Mouse (Mus musculus): ENCODE results near the gene Scamp2. TPM values are rescaled to one million over a fixed set of nuclear protein-coding genes. Genes with fewer than 3 reads are reported as not detected.
A peak's percentile ranks its signal among the peaks of the same experiment; 100 is the strongest.

The Scamp2 gene
- polyA plus RNA-seq, 1 experiment from 2014 or later, result 44.1 TPM

- no peaks in the 10 kb centered on the region for H3K9me3 ChIP-seq (replicated peaks; ENCODE audit: control insufficient read depth, low read length, poor library complexity, severe bottlenecking)
- 87% methylated on average over 2 of the region's 2 CpGs for WGBS
- H3K36me3 ChIP-seq (ENCODE audit: control insufficient read depth, insufficient read depth, low read length), result 0 out of 2 replicates have a peak, but pooled peaks cover 2% of the 10 kb centered on the region
- H3K4me3 ChIP-seq (ENCODE audit: low read depth, low read length), result no peak overlapping the region
- peaks cover 36% of the 10 kb centered on the region for H3K4me1 ChIP-seq (ENCODE audit: control insufficient read depth, insufficient read depth, low read length)
- H3K27ac ChIP-seq (ENCODE audit: low read length), result no peak overlapping the region
- H3K4me2 ChIP-seq (ENCODE audit: low read length), result no peak overlapping the region
- no peaks in the 10 kb centered on the region for H3K27me3 ChIP-seq (ENCODE audit: control insufficient read depth, insufficient read depth, low read depth, low read length)
- ATAC-seq, result no peak
- H3K9ac ChIP-seq (ENCODE audit: low read depth, low read length), result no peak overlapping the region
Measured at GRCm38 (mm10) chr9:57525516-57525915, 35.2 kb upstream of the Scamp2 start.

GRCm38 (mm10) chr9:57526435-57526834 lies 34.3 kb upstream of the Scamp2 start:
- ATAC-seq, result no peak
- peaks cover 35% of the 10 kb centered on the region for H3K4me1 ChIP-seq (ENCODE audit: control insufficient read depth, insufficient read depth, low read length)
- H3K9ac ChIP-seq (ENCODE audit: low read depth, low read length), result no peak overlapping the region
- no peaks in the 10 kb centered on the region for H3K9me3 ChIP-seq (replicated peaks; ENCODE audit: control insufficient read depth, low read length, poor library complexity, severe bottlenecking)
- H3K27me3 ChIP-seq (ENCODE audit: control insufficient read depth, insufficient read depth, low read depth, low read length), result no peaks in the 10 kb centered on the region
- 0 out of 2 replicates have a peak, but pooled peaks cover 2% of the 10 kb centered on the region for H3K36me3 ChIP-seq (ENCODE audit: control insufficient read depth, insufficient read depth, low read length)
- H3K4me3 ChIP-seq (ENCODE audit: low read depth, low read length), result no peak overlapping the region
- H3K27ac ChIP-seq (ENCODE audit: low read length), result no peak overlapping the region
- no peak overlapping the region for H3K4me2 ChIP-seq (ENCODE audit: low read length)

- H3K4me3 ChIP-seq (ENCODE audit: low read depth, low read length), result no peak overlapping the region
- no peaks in the 10 kb centered on the region for H3K9me3 ChIP-seq (replicated peaks; ENCODE audit: control insufficient read depth, low read length, poor library complexity, severe bottlenecking)
- no peak for ATAC-seq
- no peak overlapping the region for H3K9ac ChIP-seq (ENCODE audit: low read depth, low read length)
- no peak overlapping the region for H3K4me2 ChIP-seq (ENCODE audit: low read length)
- WGBS, result 92% methylated on average over 1 of the region's 1 CpGs
- H3K27ac ChIP-seq (ENCODE audit: low read length), result no peak overlapping the region
- peaks cover 3% of the 10 kb centered on the region for H3K4me1 ChIP-seq (ENCODE audit: control insufficient read depth, insufficient read depth, low read length)
- no peaks in the 10 kb centered on the region for H3K27me3 ChIP-seq (ENCODE audit: control insufficient read depth, insufficient read depth, low read depth, low read length)
- peaks cover 10% of the 10 kb centered on the region for H3K36me3 ChIP-seq (ENCODE audit: control insufficient read depth, insufficient read depth, low read length)
Measured at GRCm38 (mm10) chr9:57531946-57532345, 28.8 kb upstream of the Scamp2 start.

GRCm38 (mm10) chr9:57536362-57536761 lies 24.4 kb upstream of the Scamp2 start:
- peaks cover 15% of the 10 kb centered on the region for H3K4me1 ChIP-seq (ENCODE audit: control insufficient read depth, insufficient read depth, low read length)
- no peak for ATAC-seq
- peaks cover 15% of the 10 kb centered on the region for H3K36me3 ChIP-seq (ENCODE audit: control insufficient read depth, insufficient read depth, low read length)
- no peak overlapping the region for H3K27ac ChIP-seq (ENCODE audit: low read length)
- no peak overlapping the region for H3K4me3 ChIP-seq (ENCODE audit: low read depth, low read length)
- 89% methylated on average over 5 of the region's 5 CpGs for WGBS
- H3K9ac ChIP-seq (ENCODE audit: low read depth, low read length), result no peak overlapping the region
- no peaks in the 10 kb centered on the region for H3K27me3 ChIP-seq (ENCODE audit: control insufficient read depth, insufficient read depth, low read depth, low read length)
- no peak overlapping the region; the same call in 1 of the 2 replicates for H3K4me2 ChIP-seq (ENCODE audit: low read length)
- H3K9me3 ChIP-seq (replicated peaks; ENCODE audit: control insufficient read depth, low read length, poor library complexity, severe bottlenecking), result no peaks in the 10 kb centered on the region

GRCm38 (mm10) chr9:57537044-57537727 lies 23.6 kb upstream of the Scamp2 start, which contains the start of gene Fam219b:
Gene Fam219b (plus strand): TSS chr9:57537528.
- H3K27ac ChIP-seq (ENCODE audit: low read length), result peak within 1 kb of the TSS; percentile 93
- H3K27me3 ChIP-seq (ENCODE audit: control insufficient read depth, insufficient read depth, low read depth, low read length), result no peaks in the 10 kb centered on the region
- WGBS, result 3% methylated on average over 34 of the region's 45 CpGs
- H3K4me3 ChIP-seq (ENCODE audit: low read depth, low read length), result peak within 1 kb of the TSS; percentile 95
- peak within 1 kb of the TSS; percentile 81 for H3K4me2 ChIP-seq (ENCODE audit: low read length)
- peaks cover 17% of the 10 kb centered on the region for H3K4me1 ChIP-seq (ENCODE audit: control insufficient read depth, insufficient read depth, low read length)
- H3K9me3 ChIP-seq (replicated peaks; ENCODE audit: control insufficient read depth, low read length, poor library complexity, severe bottlenecking), result no peaks in the 10 kb centered on the region
- peak; percentile 90 for ATAC-seq
- peak within 1 kb of the TSS; percentile 94 for H3K9ac ChIP-seq (ENCODE audit: low read depth, low read length)
- peaks cover 12% of the 10 kb centered on the region for H3K36me3 ChIP-seq (ENCODE audit: control insufficient read depth, insufficient read depth, low read length)

- peak; percentile 74 for ATAC-seq
- Histone ChIP-seq H3K9me3 (replicated peaks; ENCODE audit: control insufficient read depth, low read length, poor library complexity, severe bottlenecking) (no peaks in the 10 kb centered on the region), H3K27ac (ENCODE audit: low read length) (peak overlapping the region; percentile 93), H3K4me2 (ENCODE audit: low read length) (peak overlapping the region; percentile 81), H3K9ac (ENCODE audit: low read depth, low read length) (peak overlapping the region; percentile 94), H3K4me1 (ENCODE audit: control insufficient read depth, insufficient read depth, low read length) (peaks cover 17% of the 10 kb centered on the region), H3K27me3 (ENCODE audit: control insufficient read depth, insufficient read depth, low read depth, low read length) (no peaks in the 10 kb centered on the region), H3K36me3 (ENCODE audit: control insufficient read depth, insufficient read depth, low read length) (peaks cover 15% of the 10 kb centered on the region; the same call in 1 of the 2 replicates), H3K4me3 (ENCODE audit: low read depth, low read length) (peak overlapping the region; percentile 95)
- WGBS, result under 1% methylated on average over 21 of the region's 24 CpGs
Measured at GRCm38 (mm10) chr9:57537728-57538181, 23.0 kb upstream of the Scamp2 start.

GRCm38 (mm10) chr9:57539550-57539949 lies 21.2 kb upstream of the Scamp2 start:
- 89% methylated on average over 2 of the region's 2 CpGs for WGBS
- Histone ChIP-seq H3K4me3 (ENCODE audit: low read depth, low read length) (no peak overlapping the region), H3K4me2 (ENCODE audit: low read length) (no peak overlapping the region), H3K36me3 (ENCODE audit: control insufficient read depth, insufficient read depth, low read length) (peaks cover 20% of the 10 kb centered on the region), H3K9ac (ENCODE audit: low read depth, low read length) (no peak overlapping the region), H3K4me1 (ENCODE audit: control insufficient read depth, insufficient read depth, low read length) (peaks cover 17% of the 10 kb centered on the region), H3K27me3 (ENCODE audit: control insufficient read depth, insufficient read depth, low read depth, low read length) (no peaks in the 10 kb centered on the region), H3K27ac (ENCODE audit: low read length) (no peak overlapping the region), H3K9me3 (replicated peaks; ENCODE audit: control insufficient read depth, low read length, poor library complexity, severe bottlenecking) (no peaks in the 10 kb centered on the region)
- no peak for ATAC-seq

- H3K36me3 ChIP-seq (ENCODE audit: control insufficient read depth, insufficient read depth, low read length), result peaks cover 25% of the 10 kb centered on the region
- no peak overlapping the region for H3K27ac ChIP-seq (ENCODE audit: low read length)
- H3K9ac ChIP-seq (ENCODE audit: low read depth, low read length), result no peak overlapping the region
- 5% methylated on average over 1 of the region's 1 CpGs for WGBS
- no peaks in the 10 kb centered on the region for H3K9me3 ChIP-seq (replicated peaks; ENCODE audit: control insufficient read depth, low read length, poor library complexity, severe bottlenecking)
- no peak overlapping the region for H3K4me3 ChIP-seq (ENCODE audit: low read depth, low read length)
- peaks cover 17% of the 10 kb centered on the region for H3K4me1 ChIP-seq (ENCODE audit: control insufficient read depth, insufficient read depth, low read length)
- H3K4me2 ChIP-seq (ENCODE audit: low read length), result no peak overlapping the region
- ATAC-seq, result no peak
- H3K27me3 ChIP-seq (ENCODE audit: control insufficient read depth, insufficient read depth, low read depth, low read length), result no peaks in the 10 kb centered on the region
Measured at GRCm38 (mm10) chr9:57541312-57541711, 19.4 kb upstream of the Scamp2 start.

GRCm38 (mm10) chr9:57543951-57544350 lies 16.8 kb upstream of the Scamp2 start:
- peaks cover 25% of the 10 kb centered on the region for H3K36me3 ChIP-seq (ENCODE audit: control insufficient read depth, insufficient read depth, low read length)
- 86% methylated on average over 3 of the region's 3 CpGs for WGBS
- H3K9me3 ChIP-seq (replicated peaks; ENCODE audit: control insufficient read depth, low read length, poor library complexity, severe bottlenecking), result no peaks in the 10 kb centered on the region
- H3K9ac ChIP-seq (ENCODE audit: low read depth, low read length), result no peak overlapping the region
- H3K27ac ChIP-seq (ENCODE audit: low read length), result no peak overlapping the region
- peaks cover 4% of the 10 kb centered on the region for H3K4me1 ChIP-seq (ENCODE audit: control insufficient read depth, insufficient read depth, low read length)
- no peak overlapping the region for H3K4me3 ChIP-seq (ENCODE audit: low read depth, low read length)
- no peaks in the 10 kb centered on the region for H3K27me3 ChIP-seq (ENCODE audit: control insufficient read depth, insufficient read depth, low read depth, low read length)
- no peak for ATAC-seq
- no peak overlapping the region for H3K4me2 ChIP-seq (ENCODE audit: low read length)
